Mouse (Mus musculus): ENCODE measurements at regions not wholly inside any gene's neighbourhood (a gene's known extent, or its start where the extent isn't known, plus 50 kb on each side); places are given as distances from the start of the nearest gene placed in this dataset.

GRCm38 (mm10) chr3:23127134-23127533, 1050.7 kb downstream of the Tbl1xr1 start:
- 91% methylated on average over 1 of the region's 1 CpGs for WGBS
- H3K4me3 ChIP-seq = no peak overlapping the region

GRCm38 (mm10) chr3:23135551-23135950, 1059.1 kb downstream of the Tbl1xr1 start:
- no peak overlapping the region for H3K4me3 ChIP-seq
- no peak overlapping the region for H3K27ac ChIP-seq
- 89% methylated on average over 1 of the region's 1 CpGs for WGBS

More at GRCm38 (mm10) chr3:23127134-23127533, 1050.7 kb downstream of the Tbl1xr1 start:
- H3K4me2 ChIP-seq = no peak overlapping the region
- no peaks in the 10 kb centered on the region for H3K27me3 ChIP-seq (replicated peaks)
- no peak overlapping the region for H3K27ac ChIP-seq
- ATAC-seq (replicated peaks) = no peak
- no peak overlapping the region for H3K9ac ChIP-seq
- H3K9me3 ChIP-seq = no peaks in the 10 kb centered on the region
- no peaks in the 10 kb centered on the region for H3K4me1 ChIP-seq
- H3K36me3 ChIP-seq (replicated peaks) = no peaks in the 10 kb centered on the region

GRCm38 (mm10) chr3:23138932-23139331, 1062.5 kb downstream of the Tbl1xr1 start:
- no peak overlapping the region for H3K4me3 ChIP-seq
- ATAC-seq (replicated peaks) = no peak
- no peak overlapping the region for H3K27ac ChIP-seq
- no peak overlapping the region for H3K4me2 ChIP-seq
- no peak overlapping the region for H3K9ac ChIP-seq
- H3K9me3 ChIP-seq = no peaks in the 10 kb centered on the region
- no peaks in the 10 kb centered on the region for H3K27me3 ChIP-seq (replicated peaks)
- no peaks in the 10 kb centered on the region for H3K36me3 ChIP-seq (replicated peaks)
- H3K4me1 ChIP-seq = no peaks in the 10 kb centered on the region

More at GRCm38 (mm10) chr3:23135551-23135950, 1059.1 kb downstream of the Tbl1xr1 start:
- ATAC-seq (replicated peaks) = no peak
- no peaks in the 10 kb centered on the region for H3K9me3 ChIP-seq
- no peaks in the 10 kb centered on the region for H3K4me1 ChIP-seq
- no peaks in the 10 kb centered on the region for H3K27me3 ChIP-seq (replicated peaks)
- no peak overlapping the region for H3K9ac ChIP-seq
- H3K36me3 ChIP-seq (replicated peaks) = no peaks in the 10 kb centered on the region
- no peak overlapping the region for H3K4me2 ChIP-seq

GRCm38 (mm10) chr3:23164828-23165450, 1088.5 kb downstream of the Tbl1xr1 start:
- no peak for ATAC-seq (replicated peaks)
- Histone ChIP-seq H3K9me3 (no peaks in the 10 kb centered on the region), H3K4me2 (no peak overlapping the region), H3K36me3 (replicated peaks) (no peaks in the 10 kb centered on the region), H3K9ac (no peak overlapping the region), H3K27me3 (replicated peaks) (no peaks in the 10 kb centered on the region), H3K4me1 (no peaks in the 10 kb centered on the region), H3K4me3 (no peak overlapping the region), H3K27ac (no peak overlapping the region)
- 52% methylated on average over 3 of the region's 3 CpGs for WGBS

- no peaks in the 10 kb centered on the region for H3K9me3 ChIP-seq
- no peak for ATAC-seq (replicated peaks)
- no peak overlapping the region for H3K4me3 ChIP-seq
- H3K36me3 ChIP-seq (replicated peaks) = no peaks in the 10 kb centered on the region
- no peak overlapping the region for H3K9ac ChIP-seq
- H3K27me3 ChIP-seq (replicated peaks) = no peaks in the 10 kb centered on the region
- H3K4me2 ChIP-seq = no peak overlapping the region
- H3K27ac ChIP-seq = no peak overlapping the region
- H3K4me1 ChIP-seq = no peaks in the 10 kb centered on the region
- WGBS = 88% methylated on average over 8 of the region's 8 CpGs
Measured at GRCm38 (mm10) chr3:23183393-23183792, 1106.9 kb downstream of the Tbl1xr1 start.

GRCm38 (mm10) chr3:23188479-23188878, 1112.0 kb downstream of the Tbl1xr1 start:
- no peak overlapping the region for H3K4me3 ChIP-seq
- no peak for ATAC-seq (replicated peaks)
- no peaks in the 10 kb centered on the region for H3K4me1 ChIP-seq
- H3K36me3 ChIP-seq (replicated peaks) = no peaks in the 10 kb centered on the region
- H3K4me2 ChIP-seq = no peak overlapping the region
- H3K9me3 ChIP-seq = no peaks in the 10 kb centered on the region
- no peak overlapping the region for H3K9ac ChIP-seq
- WGBS = 83% methylated on average over 4 of the region's 4 CpGs
- H3K27ac ChIP-seq = no peak overlapping the region
- H3K27me3 ChIP-seq (replicated peaks) = no peaks in the 10 kb centered on the region

- Histone ChIP-seq H3K36me3 (replicated peaks) (no peaks in the 10 kb centered on the region), H3K4me2 (no peak overlapping the region), H3K4me1 (no peaks in the 10 kb centered on the region), H3K9me3 (no peaks in the 10 kb centered on the region), H3K9ac (no peak overlapping the region), H3K4me3 (no peak overlapping the region), H3K27me3 (replicated peaks) (no peaks in the 10 kb centered on the region), H3K27ac (no peak overlapping the region)
- no peak for ATAC-seq (replicated peaks)
- WGBS = 54% methylated on average over 1 of the region's 1 CpGs
Measured at GRCm38 (mm10) chr3:23200056-23200455, 1123.6 kb downstream of the Tbl1xr1 start.

- H3K4me2 ChIP-seq = no peak overlapping the region
- H3K9me3 ChIP-seq = no peaks in the 10 kb centered on the region
- ATAC-seq (replicated peaks) = no peak
- H3K4me3 ChIP-seq = no peak overlapping the region
- H3K27ac ChIP-seq = no peak overlapping the region
- WGBS = 98% methylated on average over 1 of the region's 1 CpGs
- no peaks in the 10 kb centered on the region for H3K4me1 ChIP-seq
- H3K36me3 ChIP-seq (replicated peaks) = no peaks in the 10 kb centered on the region
- no peak overlapping the region for H3K9ac ChIP-seq
- H3K27me3 ChIP-seq (replicated peaks) = no peaks in the 10 kb centered on the region
Measured at GRCm38 (mm10) chr3:23214427-23214826, 1138.0 kb downstream of the Tbl1xr1 start.

GRCm38 (mm10) chr3:23216754-23217153, 1140.3 kb downstream of the Tbl1xr1 start:
- ATAC-seq (replicated peaks) = no peak
- 84% methylated on average over 1 of the region's 1 CpGs for WGBS
- H3K36me3 ChIP-seq (replicated peaks) = no peaks in the 10 kb centered on the region

GRCm38 (mm10) chr3:23248291-23248690, 1171.8 kb downstream of the Tbl1xr1 start:
- H3K27ac ChIP-seq = no peak overlapping the region
- no peaks in the 10 kb centered on the region for H3K36me3 ChIP-seq (replicated peaks)
- no peaks in the 10 kb centered on the region for H3K9me3 ChIP-seq
- no peak overlapping the region for H3K4me3 ChIP-seq
- no peak overlapping the region for H3K9ac ChIP-seq
- 83% methylated on average over 2 of the region's 2 CpGs for WGBS
- no peak overlapping the region for H3K4me2 ChIP-seq
- H3K4me1 ChIP-seq = no peaks in the 10 kb centered on the region
- ATAC-seq (replicated peaks) = no peak
- H3K27me3 ChIP-seq (replicated peaks) = no peaks in the 10 kb centered on the region

More at GRCm38 (mm10) chr3:23216754-23217153, 1140.3 kb downstream of the Tbl1xr1 start:
- no peak overlapping the region for H3K9ac ChIP-seq
- no peaks in the 10 kb centered on the region for H3K27me3 ChIP-seq (replicated peaks)
- H3K4me3 ChIP-seq = no peak overlapping the region
- no peaks in the 10 kb centered on the region for H3K4me1 ChIP-seq
- H3K9me3 ChIP-seq = no peaks in the 10 kb centered on the region
- H3K4me2 ChIP-seq = no peak overlapping the region
- no peak overlapping the region for H3K27ac ChIP-seq

- H3K27ac ChIP-seq = no peak overlapping the region
- no peaks in the 10 kb centered on the region for H3K4me1 ChIP-seq
- H3K9ac ChIP-seq = no peak overlapping the region
- H3K4me2 ChIP-seq = no peak overlapping the region
- H3K27me3 ChIP-seq (replicated peaks) = no peaks in the 10 kb centered on the region
- no peak overlapping the region for H3K4me3 ChIP-seq
- no peak for ATAC-seq (replicated peaks)
- no peaks in the 10 kb centered on the region for H3K36me3 ChIP-seq (replicated peaks)
- no peaks in the 10 kb centered on the region for H3K9me3 ChIP-seq
Measured at GRCm38 (mm10) chr3:23252180-23252579, 1175.7 kb downstream of the Tbl1xr1 start.

- Histone ChIP-seq H3K36me3 (replicated peaks) (no peaks in the 10 kb centered on the region), H3K27me3 (replicated peaks) (no peaks in the 10 kb centered on the region), H3K9ac (no peak overlapping the region), H3K27ac (no peak overlapping the region), H3K9me3 (no peaks in the 10 kb centered on the region), H3K4me1 (no peaks in the 10 kb centered on the region), H3K4me3 (no peak overlapping the region), H3K4me2 (no peak overlapping the region)
- no peak for ATAC-seq (replicated peaks)
- 94% methylated on average over 7 of the region's 7 CpGs for WGBS
Measured at GRCm38 (mm10) chr3:23298818-23299217, 1222.4 kb downstream of the Tbl1xr1 start.

GRCm38 (mm10) chr3:23334216-23334615, 1257.8 kb downstream of the Tbl1xr1 start:
- ATAC-seq (replicated peaks) = no peak
- H3K9me3 ChIP-seq = no peaks in the 10 kb centered on the region
- 73% methylated on average over 2 of the region's 2 CpGs for WGBS

More at GRCm38 (mm10) chr3:23334216-23334615, 1257.8 kb downstream of the Tbl1xr1 start:
- Histone ChIP-seq H3K27me3 (replicated peaks) (no peaks in the 10 kb centered on the region), H3K4me2 (no peak overlapping the region), H3K4me3 (no peak overlapping the region), H3K36me3 (replicated peaks) (no peaks in the 10 kb centered on the region), H3K4me1 (no peaks in the 10 kb centered on the region), H3K27ac (no peak overlapping the region), H3K9ac (no peak overlapping the region)
